Mouse (Mus musculus): Measurements from ENCODE around the gene Zfp518b. TPM values are rescaled to one million over a fixed set of nuclear protein-coding genes. Genes with fewer than 3 reads are reported as not detected.

The Zfp518b gene
- total RNA-seq, 2 experiments from 2014 or later, result 8.2 to 10.7 TPM

DNA sequence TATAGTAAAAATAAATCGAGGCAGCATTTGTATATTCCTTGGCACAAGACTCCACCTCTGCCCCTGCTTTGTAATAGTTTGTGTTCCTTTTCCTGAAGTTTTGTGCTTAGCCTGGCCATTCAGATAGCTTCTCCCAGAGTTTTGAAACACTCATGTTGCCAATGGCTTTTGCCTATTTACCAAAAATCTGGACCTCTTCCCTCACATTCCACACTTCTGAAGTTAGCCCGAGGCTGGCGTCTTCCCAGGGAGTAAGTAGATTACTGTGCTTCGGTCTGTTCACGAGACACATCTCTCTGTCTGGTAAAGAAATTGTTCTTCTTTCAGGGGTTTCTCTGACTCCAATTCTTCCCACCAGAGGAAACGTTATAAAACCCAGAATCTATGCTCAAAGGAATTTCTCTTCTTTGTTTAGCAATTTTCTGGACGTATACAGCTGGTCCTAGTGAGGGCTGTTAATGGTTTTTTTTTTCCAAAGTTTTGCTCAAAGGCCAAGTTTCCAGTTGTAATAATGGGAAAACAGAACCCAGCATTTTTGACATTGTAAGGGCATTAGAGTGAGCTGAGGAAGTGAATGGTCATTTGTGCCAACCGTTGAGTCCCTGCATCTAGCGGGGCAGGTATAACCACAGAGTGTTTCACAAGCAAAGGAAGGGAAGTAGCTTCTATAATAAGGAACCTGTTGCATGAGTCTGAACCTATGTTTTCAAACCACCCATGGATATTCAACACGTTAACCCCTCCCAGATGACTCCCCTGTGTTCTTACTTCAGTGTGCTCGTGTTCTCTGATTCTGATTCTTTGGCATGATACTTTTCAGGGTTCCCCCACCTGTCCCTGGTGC is 50.1 kb downstream of the Zfp518b start:
- DNase-seq (ENCODE audit: low spot score in 2 of 2), result no peak

- DNase-seq (ENCODE audit: low spot score in 2 of 2), result peak; percentile 52 to 72
Observed at GRCm38 (mm10) chr5:38632463-38633449, 51.9 kb downstream of the Zfp518b start.

DNA sequence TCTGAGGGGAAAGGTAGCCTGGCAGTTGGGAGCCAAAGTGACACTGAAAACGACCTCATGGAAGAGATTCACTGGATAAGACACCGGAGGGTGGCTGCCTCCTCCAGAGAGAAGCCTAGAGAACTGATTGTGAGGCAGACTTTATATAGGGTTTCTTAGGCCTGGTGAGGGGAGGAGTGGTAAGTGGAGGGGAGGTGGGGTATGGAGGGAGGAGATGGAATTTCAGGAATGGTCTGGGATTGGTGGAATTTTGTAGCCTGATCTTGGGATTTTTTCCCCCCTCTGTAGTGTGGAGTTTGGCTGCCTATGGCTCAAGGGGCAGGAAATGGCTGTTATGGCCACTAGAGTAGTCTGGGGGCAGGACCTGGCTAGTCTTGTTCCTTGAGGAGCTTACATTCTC is 56.6 kb downstream of the Zfp518b start:
- DNase-seq (ENCODE audit: low spot score in 2 of 2), result no peak

DNA sequence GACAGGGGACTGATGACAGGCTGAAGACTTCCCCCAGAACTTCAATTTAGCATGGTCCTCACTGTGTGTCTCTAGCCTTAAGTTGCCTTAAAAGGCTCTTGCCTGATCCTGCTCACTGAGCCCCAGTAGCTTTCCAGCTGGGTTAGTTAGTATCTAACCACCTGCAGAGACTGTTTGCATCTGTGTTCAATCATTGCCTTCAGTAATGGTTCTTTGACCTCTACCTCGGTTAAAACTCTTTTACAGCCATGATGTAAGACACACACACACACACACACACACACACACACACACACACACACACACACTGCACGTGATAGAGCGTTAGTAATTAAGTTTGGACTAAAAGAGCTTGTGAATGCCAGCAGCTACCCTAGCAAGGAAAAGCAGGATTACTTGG is 57.7 kb downstream of the Zfp518b start:
- no peak for DNase-seq (ENCODE audit: low spot score in 2 of 2)

GRCm38 (mm10) chr5:38620783-38621182 is 63.8 kb downstream of the Zfp518b start:
- peak in 1 of 2 experiments; percentile 21 for DNase-seq (ENCODE audit: low spot score in 2 of 2)

DNA sequence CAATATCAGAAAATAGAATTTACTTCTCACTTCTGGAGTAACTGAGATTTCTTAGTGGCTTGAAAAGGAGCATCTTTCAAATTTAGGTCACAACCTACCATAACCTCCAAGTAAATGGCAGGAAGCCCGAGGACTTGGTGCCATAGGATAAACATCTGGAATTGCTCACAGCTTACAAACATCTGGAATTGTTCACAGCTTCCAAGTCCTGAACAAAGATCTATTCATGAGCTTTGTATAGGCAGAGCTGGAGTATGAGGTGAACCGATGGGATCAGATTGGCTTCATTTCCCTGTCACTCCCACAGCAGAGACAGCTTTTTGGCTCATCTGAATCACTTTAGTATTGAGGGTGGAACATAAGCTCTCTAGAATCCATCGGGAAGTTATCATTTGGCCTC is 65.7 kb downstream of the Zfp518b start:
- no peak for DNase-seq (ENCODE audit: low spot score in 2 of 2)

Other genes starting within 250 kb of the Zfp518b start
- 1 to 10 TPM; 1.4 to 2.4 TPM for gene Slc2a9, start 181.7 kb downstream of the Zfp518b start, total RNA-seq (2021)
- 100 to 1,000 TPM; 205 to 211 TPM for gene Wdr1, start 121.6 kb downstream of the Zfp518b start, total RNA-seq (2021)
- gene Clnk, start 192.0 kb upstream of the Zfp518b start, total RNA-seq (2021), result not detected

Data from gastrocnemius, postnatal 4 days (tissue).